Mouse (Mus musculus): Measurements from ENCODE around the gene Olfr1299.

Gene Olfr1299

GRCm38 (mm10) chr2:111661119-111661518 lies at the start of gene Olfr1299:
TSS of gene Olfr1299 (plus strand) at chr2:111661419.
- no peak for DNase-seq (ENCODE audit: low spot score)

GRCm38 (mm10) chr2:111626397-111626796 lies 34.8 kb upstream of the Olfr1299 start, which contains the start of gene Olfr1297:
TSS of gene Olfr1297 (minus strand) at chr2:111626497.
- no peak for DNase-seq (ENCODE audit: low spot score)

- no peak for DNase-seq (ENCODE audit: low spot score)
These were observed 12.1 kb upstream of the Olfr1299 start, which contains the start of gene Olfr1298 for GRCm38 (mm10) chr2:111649101-111649500. TSS of gene Olfr1298 (minus strand) at chr2:111649201.

Measured in layer of hippocampus, adult 9-10 months (tissue).